Mouse (Mus musculus) adrenal gland, adult 8-10 months (tissue): ENCODE data around the gene Rab8b. TPM values are rescaled to one million over a fixed set of nuclear protein-coding genes. Genes with fewer than 3 reads are reported as not detected.
"Not testable (repeated sequence)": the region's sequence is repeated elsewhere in the genome, so short reads cannot be mapped to it uniquely, and the experiment has no call there.

Source experiments
- DNase-seq: peaks from one replicate; pipeline ENCODE4 v3.0.0; 2022
- total RNA-seq, 4 experiments: library from RNA; stranded (reverse); gene quantifications; 2 replicates each; pipeline ENCODE4 v1.2.4; 2022

Rab8b gene
- total RNA-seq, 4 experiments from 2014 or later, result 15.3 to 30.9 (median 23.9) TPM

DNA sequence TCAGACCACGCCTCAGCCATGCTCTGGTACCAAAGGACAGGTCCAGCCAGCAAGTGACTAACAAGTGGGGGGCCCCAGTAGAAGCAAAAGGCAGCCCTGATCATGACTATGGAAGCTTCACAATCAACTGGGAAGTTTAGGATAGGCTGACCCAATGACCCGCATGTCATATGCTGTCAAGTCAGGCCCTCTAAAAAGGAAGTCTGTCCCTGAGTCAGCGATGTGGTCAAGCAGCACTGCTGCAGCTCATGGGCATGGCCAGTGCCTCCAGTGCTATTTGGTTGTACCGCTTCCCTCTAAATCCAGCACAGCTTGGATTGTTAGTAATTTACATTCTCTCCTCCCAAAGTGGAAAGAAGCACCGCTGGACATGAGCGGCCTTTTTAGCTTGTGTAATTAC lies 32.7 kb downstream of the Rab8b start:
- DNase-seq, result no peak

DNA sequence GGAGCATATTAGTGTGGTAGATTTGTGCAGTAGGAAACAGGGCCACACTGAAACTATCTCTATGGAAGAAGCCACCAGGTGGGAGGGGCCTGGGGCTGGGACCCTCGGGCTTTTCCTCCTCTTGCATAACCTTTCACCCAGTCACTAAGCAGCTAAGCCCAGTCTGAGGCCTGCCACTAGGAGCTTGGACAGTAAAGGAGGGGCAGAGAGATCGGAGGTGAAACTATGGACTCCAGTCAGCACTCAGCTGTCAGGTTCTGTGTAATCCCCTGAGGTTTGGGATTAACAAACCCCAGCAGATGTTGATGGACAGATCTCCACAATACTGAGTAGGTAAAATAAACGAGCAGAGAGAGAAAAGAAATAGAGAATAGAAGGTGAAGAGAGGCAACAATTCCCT lies 33.1 kb downstream of the Rab8b start:
- no peak for DNase-seq

GRCm38 (mm10) chr9:66884609-66885008 lies 34.9 kb downstream of the Rab8b start:
- no peak for DNase-seq

- DNase-seq, result no peak
These were observed 36.0 kb downstream of the Rab8b start for GRCm38 (mm10) chr9:66883500-66883899.

GRCm38 (mm10) chr9:66882406-66882821 lies 37.1 kb downstream of the Rab8b start:
- peak; percentile 28 for DNase-seq

DNA sequence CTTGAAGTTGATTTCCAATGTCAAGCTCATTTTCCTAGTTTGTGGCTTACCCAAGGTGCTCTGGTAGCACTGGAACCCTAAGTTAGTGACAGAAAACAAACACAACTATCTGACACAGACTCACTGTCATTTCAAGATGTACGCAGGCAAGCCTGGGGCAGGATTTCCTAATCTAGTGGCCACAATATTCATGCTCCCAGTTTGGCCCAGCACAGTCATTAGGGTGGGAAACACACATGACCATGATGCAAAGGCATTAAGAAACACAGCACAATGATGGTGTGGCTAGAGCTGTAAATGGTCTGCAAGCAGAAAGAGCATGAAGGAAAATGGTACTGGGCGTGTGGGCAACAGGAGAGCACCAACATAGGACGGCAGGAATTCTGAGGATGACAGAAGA lies 37.6 kb downstream of the Rab8b start:
- DNase-seq, result no peak

DNA sequence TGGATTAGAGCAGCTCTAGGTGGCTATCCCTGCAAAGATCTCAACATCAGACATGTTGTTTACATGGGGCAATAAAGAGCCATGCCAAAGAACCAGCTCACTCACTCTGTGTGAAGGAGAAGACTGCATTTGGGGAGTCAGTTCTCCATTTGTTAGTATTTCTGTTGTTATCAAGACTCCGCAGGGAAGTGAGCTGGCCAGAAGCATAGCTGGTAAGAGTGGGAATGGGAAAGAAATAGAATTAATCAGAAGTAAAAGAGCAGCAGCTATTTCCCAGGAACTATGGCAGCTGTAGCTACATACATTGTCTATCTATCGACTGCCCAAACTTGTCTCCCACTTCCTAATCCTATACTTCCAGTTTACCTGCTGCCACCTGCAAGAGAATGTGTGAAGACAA lies 38.7 kb downstream of the Rab8b start:
- no peak for DNase-seq

- DNase-seq, result no peak
These were observed 40.0 kb downstream of the Rab8b start for GRCm38 (mm10) chr9:66879486-66879885.

DNA sequence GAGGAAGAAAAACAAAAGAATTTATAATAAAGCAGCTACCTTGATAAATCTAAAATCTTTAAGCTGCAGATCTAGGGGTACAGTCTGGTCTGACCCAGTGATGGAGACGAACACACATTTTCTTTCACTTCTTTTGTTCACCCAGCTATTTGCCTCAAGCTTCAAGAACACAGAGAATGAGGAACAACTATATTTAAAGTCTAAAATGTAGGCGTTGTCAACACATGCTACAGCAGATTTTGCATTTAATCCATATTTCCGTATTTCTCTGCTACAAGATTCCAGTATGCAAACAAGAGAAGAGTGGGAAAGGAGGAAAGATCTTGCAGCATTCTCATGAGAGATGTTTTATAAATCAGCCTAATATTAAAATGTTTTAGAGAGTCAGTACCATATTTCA lies 40.6 kb downstream of the Rab8b start:
- DNase-seq, result no peak

- DNase-seq, result no peak
These were observed 42.9 kb downstream of the Rab8b start for GRCm38 (mm10) chr9:66876577-66876976.

GRCm38 (mm10) chr9:66874297-66874696 lies 45.2 kb downstream of the Rab8b start:
- DNase-seq, result no peak

DNA sequence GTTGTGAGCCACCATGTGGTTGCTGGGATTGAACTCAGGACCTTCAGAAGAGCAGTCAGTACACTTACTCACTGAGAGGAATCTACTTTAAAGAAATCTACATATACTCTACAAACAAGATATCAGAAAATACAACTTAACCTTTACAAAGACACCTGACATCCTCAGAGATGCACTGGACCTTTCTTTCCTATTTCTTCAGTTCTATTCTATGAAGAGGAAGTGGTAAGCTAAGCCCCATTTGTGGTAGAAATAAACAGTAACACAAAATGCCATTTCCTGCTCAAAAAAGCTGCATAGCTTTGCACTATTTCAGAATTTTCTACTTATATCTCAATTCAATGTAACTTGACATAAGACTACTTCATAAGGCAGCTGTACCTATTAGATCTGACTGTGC lies 46.0 kb downstream of the Rab8b start:
- no peak for DNase-seq

DNA sequence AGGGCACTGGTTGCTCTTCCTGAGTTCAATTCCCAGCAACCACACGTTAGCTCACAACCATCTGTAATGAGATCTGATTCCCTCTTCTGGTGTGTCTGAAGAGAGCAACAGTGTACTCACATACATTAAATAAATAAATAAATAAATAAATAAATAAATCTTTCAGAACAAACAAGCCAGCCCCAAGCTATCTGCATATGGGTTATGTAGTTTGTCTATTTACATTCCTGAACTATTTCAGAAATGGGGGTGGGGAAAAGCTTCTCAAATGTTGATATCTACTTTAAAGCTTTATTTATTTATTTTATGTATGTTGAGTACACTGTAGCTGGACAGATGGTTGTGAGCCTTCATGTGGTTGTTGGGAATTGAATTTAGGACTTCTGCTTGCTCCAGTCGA lies 46.5 kb downstream of the Rab8b start:
- DNase-seq, result not testable (repeated sequence)

DNA sequence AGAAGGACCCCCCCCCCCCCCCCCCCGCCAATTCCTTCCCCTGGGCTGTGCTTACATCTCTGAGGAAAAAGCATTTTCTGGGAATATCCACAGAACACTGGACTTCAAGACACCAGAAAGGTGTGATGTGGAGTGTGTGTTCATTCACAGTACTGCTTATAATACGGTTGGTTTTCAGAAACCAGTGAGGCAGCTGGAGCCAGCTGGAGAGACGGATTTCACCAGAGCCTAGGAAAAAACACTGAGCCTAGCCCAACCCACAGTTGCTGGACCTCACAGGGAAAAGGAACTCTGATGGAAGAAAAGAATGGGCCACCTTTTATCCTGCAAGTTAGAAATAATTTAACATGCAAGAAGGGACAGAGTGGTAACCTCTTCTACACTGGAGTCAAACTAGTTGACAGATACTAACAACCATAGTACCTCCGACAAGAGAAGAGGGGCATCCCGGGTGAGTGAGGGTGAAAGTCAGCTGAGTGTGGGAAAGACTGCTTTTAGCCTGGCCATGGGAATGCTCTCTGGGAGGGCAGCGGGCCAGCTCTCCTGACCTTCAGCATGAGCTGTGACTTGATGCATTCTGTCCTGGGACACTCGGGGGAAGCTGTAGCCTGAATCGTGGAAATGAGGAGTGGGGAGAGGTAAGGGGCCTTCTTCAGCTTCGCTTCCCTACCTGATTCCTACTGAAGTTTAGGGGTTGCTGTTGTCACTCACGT lies 47.3 kb downstream of the Rab8b start:
- peak; percentile 56 for DNase-seq

DNA sequence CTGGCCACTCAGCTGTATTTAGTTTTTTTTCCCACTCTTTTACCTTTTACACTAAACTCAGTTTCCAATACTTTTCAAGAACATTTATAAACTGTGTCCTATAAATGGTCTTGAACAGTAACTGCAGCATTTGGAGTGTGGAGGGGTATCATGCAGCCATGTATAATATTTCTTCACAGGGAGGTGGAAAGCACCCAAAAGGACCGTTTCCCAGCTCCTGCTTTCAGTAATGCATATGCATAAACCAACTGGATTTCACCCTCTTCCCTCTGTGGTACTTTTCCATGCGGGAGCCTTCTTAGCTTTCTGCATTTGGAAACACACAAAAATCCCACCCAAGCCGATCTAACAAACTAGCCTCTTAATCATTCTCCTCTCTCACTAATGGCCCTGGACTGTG lies 54.8 kb downstream of the Rab8b start:
- no peak for DNase-seq

GRCm38 (mm10) chr9:66863456-66863855 lies 56.0 kb downstream of the Rab8b start:
- DNase-seq, result no peak

DNA sequence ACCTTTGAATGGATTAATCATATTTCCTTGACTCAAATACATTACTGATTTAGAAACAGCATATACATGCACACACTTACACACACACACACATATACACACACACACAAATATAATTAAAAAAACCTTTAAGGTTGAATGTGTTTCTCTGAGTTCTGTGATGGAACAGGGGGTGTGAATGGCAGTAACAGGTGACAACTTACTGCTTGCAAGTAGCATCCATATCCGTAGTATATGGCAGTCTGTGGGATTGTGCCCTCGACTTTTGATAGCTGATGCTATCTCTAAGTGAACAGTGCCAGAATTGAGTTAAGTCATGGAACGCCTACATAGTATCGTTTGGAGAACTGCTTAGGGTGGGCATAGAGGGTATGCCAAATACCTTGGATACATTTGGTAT lies 57.3 kb downstream of the Rab8b start:
- no peak for DNase-seq

GRCm38 (mm10) chr9:66861104-66861767 lies 58.3 kb downstream of the Rab8b start:
- DNase-seq, result no peak

DNA sequence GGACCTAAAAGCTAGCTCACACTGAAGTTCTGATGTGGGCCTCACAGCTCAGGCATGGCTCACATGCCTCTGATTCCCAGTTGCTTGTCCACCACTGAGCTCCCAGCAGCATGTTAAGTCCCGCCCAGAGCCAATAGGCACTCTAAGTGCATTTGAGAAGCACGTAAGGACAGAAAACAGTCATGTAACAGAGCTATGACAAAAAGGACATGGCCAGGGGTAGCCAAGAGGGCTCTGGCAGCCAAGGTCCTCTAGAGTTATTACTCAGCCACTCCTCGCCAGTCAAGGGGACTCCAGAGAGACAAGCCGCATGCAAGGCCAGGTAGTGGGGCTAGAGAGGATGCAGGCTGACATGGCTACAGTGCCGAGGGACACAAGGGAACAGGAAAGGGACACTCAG lies 60.0 kb downstream of the Rab8b start:
- no peak for DNase-seq

GRCm38 (mm10) chr9:66855865-66856264 lies 63.6 kb downstream of the Rab8b start:
- no peak for DNase-seq

GRCm38 (mm10) chr9:66852592-66852991 lies 66.9 kb downstream of the Rab8b start:
- no peak for DNase-seq

- DNase-seq, result no peak
These were observed 68.5 kb downstream of the Rab8b start for GRCm38 (mm10) chr9:66850966-66851365.

- no peak for DNase-seq
These were observed 72.7 kb downstream of the Rab8b start for GRCm38 (mm10) chr9:66846822-66847221.

DNA sequence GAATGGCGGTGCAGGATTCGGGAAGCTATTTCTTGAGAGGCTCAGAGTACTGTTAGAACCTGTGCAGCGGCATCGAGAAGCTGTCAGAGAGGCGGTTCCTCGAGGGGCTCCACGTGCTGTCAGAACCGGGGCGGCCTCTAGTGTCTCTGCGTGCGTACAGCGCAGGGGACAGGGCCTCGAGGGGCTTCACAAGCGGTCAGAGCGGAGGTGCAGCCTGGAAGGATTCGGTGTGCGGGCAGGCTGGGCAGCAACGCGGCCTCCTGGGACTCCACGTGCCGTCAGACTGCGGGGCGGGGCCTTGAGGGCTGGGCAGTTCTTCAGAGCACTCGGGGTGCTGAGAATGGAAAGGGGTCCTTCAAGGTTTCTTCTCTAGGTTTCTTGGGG lies 84.4 kb downstream of the Rab8b start:
- DNase-seq, result no peak
